Mouse (Mus musculus) spleen, postnatal 14 days (tissue): Measurements from ENCODE around the gene Adam1a.

Experiments used
- DNase-seq, 2 experiments: peaks; one replicate each; pipeline ENCODE4 v3.0.0; 2021 to 2022; ENCODE audit warnings: low spot score in 2 of 2

Gene Adam1a

GRCm38 (mm10) chr5:121500719-121501118, 44.6 kb downstream of the Adam1a start:
- no peak for DNase-seq

- DNase-seq, result no peak
Measured at GRCm38 (mm10) chr5:121493305-121493704, 52.0 kb downstream of the Adam1a start.

- DNase-seq, result no peak
Measured at GRCm38 (mm10) chr5:121484801-121485200, 60.5 kb downstream of the Adam1a start.

- DNase-seq, result no peak
Measured at GRCm38 (mm10) chr5:121477680-121478079, 67.6 kb downstream of the Adam1a start.

DNA sequence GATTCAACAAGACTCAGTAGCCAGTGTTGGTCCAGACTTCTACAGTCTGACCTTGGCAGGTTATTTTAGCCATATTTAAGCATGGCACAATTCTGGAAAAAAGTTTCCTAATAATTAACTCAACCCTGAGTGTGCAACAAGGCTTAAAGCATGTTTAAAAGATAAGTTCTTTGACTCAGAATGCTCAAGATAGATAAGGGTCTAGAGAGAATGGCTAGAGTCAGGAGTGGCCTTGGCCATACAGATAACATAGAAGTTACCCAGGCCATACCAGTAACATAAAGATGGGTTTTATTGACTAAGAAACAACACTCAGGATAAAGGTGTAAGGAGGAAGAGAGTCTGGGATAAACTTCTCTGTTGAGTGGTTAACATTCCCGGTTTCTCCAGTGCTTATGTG, 69.2 kb downstream of the Adam1a start:
- no peak for DNase-seq

DNA sequence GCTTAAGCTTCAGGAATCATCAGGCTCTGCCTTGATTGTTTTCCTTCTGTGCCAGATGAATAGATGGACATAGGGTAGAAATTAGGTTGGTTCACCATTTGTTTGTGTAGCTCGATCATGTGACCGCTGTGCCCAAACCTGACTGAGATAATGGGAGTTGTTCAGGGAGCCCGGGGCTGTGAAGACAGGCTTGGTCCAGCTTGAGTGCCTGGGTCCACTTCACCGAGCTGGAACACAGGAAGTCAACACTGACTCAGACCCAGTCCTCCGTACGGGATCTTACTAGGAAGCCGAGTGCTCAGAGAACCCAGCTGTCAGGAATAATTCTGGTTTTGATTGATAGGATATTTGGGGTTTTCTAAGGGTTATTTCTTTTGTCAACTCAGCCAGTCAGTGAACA, 70.7 kb downstream of the Adam1a start:
- DNase-seq, result no peak

DNA sequence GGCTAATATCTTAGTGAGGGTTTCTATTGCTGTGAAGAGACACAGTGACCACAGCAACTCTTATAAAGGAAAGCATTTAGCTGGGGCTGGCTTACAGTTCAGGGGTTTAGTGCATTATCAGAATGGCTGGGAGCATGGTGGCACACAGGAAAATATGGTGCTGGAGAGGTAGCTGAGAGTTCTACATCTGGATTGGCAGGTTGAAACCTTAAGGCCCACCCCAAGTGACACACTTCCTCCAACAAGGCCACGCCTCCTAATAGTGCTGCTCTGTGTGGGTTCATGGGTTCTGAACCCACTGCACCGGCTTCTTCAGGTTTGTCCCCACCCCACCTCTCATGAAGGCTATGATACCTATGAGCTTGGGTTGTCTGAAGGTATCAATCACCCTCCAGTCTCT, 72.9 kb downstream of the Adam1a start:
- no peak for DNase-seq

- DNase-seq, result no peak
Measured at GRCm38 (mm10) chr5:121469566-121469965, 75.7 kb downstream of the Adam1a start.
